Mouse (Mus musculus) neural tube, embryonic 15.5 days (tissue): ENCODE measurements at regions not wholly inside any gene's neighbourhood (a gene's known extent, or its start where the extent isn't known, plus 50 kb on each side); places are given as distances from the start of the nearest gene placed in this dataset.

Experiments used
- ATAC-seq: fragments of 200-750 bp; cut with Nextera tagmentation; 2 replicates; pipeline ENCODE4 v1.8.0; 2017; ENCODE audit warnings: mild to moderate bottlenecking, moderate TSS enrichment, moderate library complexity; ENCODE audit not compliant: low FRiP score
- H3K27ac ChIP-seq: fragments of 300-500 bp; sonication (generic); replicated peaks from 2 replicates; pipeline ENCODE4 v1.5.1; 2015; ENCODE audit warnings: mild to moderate bottlenecking, inconsistent platforms
- H3K27me3 ChIP-seq: fragments of 300-500 bp; sonication (generic); replicated peaks from 2 replicates; pipeline ENCODE4 v1.6.1; 2015; ENCODE audit warnings: inconsistent platforms
- H3K36me3 ChIP-seq: fragments of 300-500 bp; sonication (generic); 2 replicates; pipeline ENCODE4 v1.6.1; 2015; ENCODE audit warnings: inconsistent platforms
- H3K4me1 ChIP-seq: fragments of 300-500 bp; sonication (generic); 2 replicates; pipeline ENCODE4 v1.6.1; 2015; ENCODE audit warnings: inconsistent platforms
- H3K4me2 ChIP-seq: fragments of 300-500 bp; sonication (generic); 2 replicates; pipeline ENCODE4 v1.6.1; 2015; ENCODE audit warnings: inconsistent platforms, mild to moderate bottlenecking, moderate library complexity
- H3K4me3 ChIP-seq: fragments of 300-500 bp; sonication (generic); replicated peaks from 2 replicates; pipeline ENCODE4 v1.5.1; 2015; ENCODE audit warnings: mild to moderate bottlenecking, inconsistent platforms
- H3K9ac ChIP-seq: fragments of 300-500 bp; sonication (generic); replicated peaks from 2 replicates; pipeline ENCODE4 v1.6.1; 2015; ENCODE audit warnings: mild to moderate bottlenecking, inconsistent platforms
- H3K9me3 ChIP-seq: fragments of 300-500 bp; sonication (generic); replicated peaks from 2 replicates; pipeline ENCODE4 v1.6.1; 2016; ENCODE audit warnings: inconsistent platforms
- WGBS: fragments of 180-500 bp; shearing (Covaris S2); methylation state at CpG from one replicate; pipeline ENCODE4 v1.1.7; 2015; ENCODE audit warnings: mixed read lengths; 5-methylcytosine and 5-hydroxymethylcytosine counted together

GRCm38 (mm10) chr14:67599734-67600133 is 1590.7 kb upstream of the Gulo start:
- H3K36me3 ChIP-seq: no peaks in the 10 kb centered on the region

DNA sequence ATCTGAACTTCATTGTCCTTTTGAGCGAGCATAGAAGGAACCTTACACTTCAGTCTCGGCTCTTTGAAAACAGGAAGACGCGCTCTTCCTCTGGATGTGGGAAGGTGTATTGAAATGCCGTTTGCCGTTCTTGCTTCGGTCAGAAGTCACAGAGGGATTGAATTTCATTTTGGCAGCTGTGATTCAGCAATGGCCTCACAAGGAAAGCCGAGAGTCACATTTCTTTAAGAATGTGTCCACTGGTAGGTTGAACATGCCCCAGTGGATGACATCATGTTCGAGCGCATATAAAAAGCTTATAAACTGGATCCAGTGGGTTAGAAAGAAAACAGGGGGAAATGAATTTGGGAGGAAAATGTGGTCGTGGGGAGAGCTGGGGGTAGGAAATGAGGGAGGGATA is 1579.6 kb upstream of the Gulo start:
- no peaks in the 10 kb centered on the region for H3K36me3 ChIP-seq
- H3K27me3 ChIP-seq: no peaks in the 10 kb centered on the region
- H3K9ac ChIP-seq: no peak overlapping the region
- H3K4me1 ChIP-seq: 0 out of 2 replicates have a peak, but pooled peaks cover 8% of the 10 kb centered on the region
- no peak overlapping the region for H3K4me3 ChIP-seq
- H3K9me3 ChIP-seq: no peaks in the 10 kb centered on the region
- no peak overlapping the region for H3K27ac ChIP-seq
- 92% methylated on average over 11 of the region's 11 CpGs for WGBS
- ATAC-seq: no peak
- H3K4me2 ChIP-seq: no peak overlapping the region

More at GRCm38 (mm10) chr14:67599734-67600133, 1590.7 kb upstream of the Gulo start:
- H3K27me3 ChIP-seq: no peaks in the 10 kb centered on the region
- WGBS: 28% methylated on average over 4 of the region's 4 CpGs
- H3K9ac ChIP-seq: no peak overlapping the region
- H3K4me3 ChIP-seq: no peak overlapping the region
- H3K4me2 ChIP-seq: no peak overlapping the region
- H3K4me1 ChIP-seq: no peaks in the 10 kb centered on the region
- H3K9me3 ChIP-seq: no peaks in the 10 kb centered on the region
- no peak for ATAC-seq
- H3K27ac ChIP-seq: no peak overlapping the region

GRCm38 (mm10) chr14:67584456-67585048 is 1575.5 kb upstream of the Gulo start:
- 34% methylated on average over 14 of the region's 14 CpGs for WGBS
- H3K9me3 ChIP-seq: no peaks in the 10 kb centered on the region
- no peaks in the 10 kb centered on the region for H3K27me3 ChIP-seq
- no peak overlapping the region for H3K9ac ChIP-seq
- H3K36me3 ChIP-seq: no peaks in the 10 kb centered on the region
- H3K4me2 ChIP-seq: peak overlapping the region; percentile 24
- ATAC-seq: peak; percentile 45; the same call in 1 of the 2 replicates
- no peak overlapping the region for H3K4me3 ChIP-seq
- H3K4me1 ChIP-seq: peaks cover 25% of the 10 kb centered on the region
- H3K27ac ChIP-seq: no peak overlapping the region

- no peak for ATAC-seq
- Histone ChIP-seq H3K9ac (no peak overlapping the region), H3K27ac (0 out of 2 replicates have a peak overlapping the region, but pooled peaks have one; percentile 7), H3K4me1 (peaks cover 25% of the 10 kb centered on the region), H3K4me2 (no peak overlapping the region), H3K36me3 (no peaks in the 10 kb centered on the region), H3K9me3 (no peaks in the 10 kb centered on the region), H3K27me3 (no peaks in the 10 kb centered on the region), H3K4me3 (no peak overlapping the region)
- WGBS: 54% methylated on average over 8 of the region's 8 CpGs
These were observed 1573.3 kb upstream of the Gulo start for GRCm38 (mm10) chr14:67582201-67582782.

GRCm38 (mm10) chr14:67574346-67574949 is 1565.4 kb upstream of the Gulo start:
- Histone ChIP-seq H3K4me1 (peaks cover 14% of the 10 kb centered on the region), H3K9me3 (no peaks in the 10 kb centered on the region), H3K9ac (no peak overlapping the region), H3K36me3 (no peaks in the 10 kb centered on the region), H3K27ac (no peak overlapping the region), H3K27me3 (no peaks in the 10 kb centered on the region; the same call in 1 of the 2 replicates), H3K4me3 (no peak overlapping the region), H3K4me2 (no peak overlapping the region)
- no peak for ATAC-seq
- 80% methylated on average over 7 of the region's 7 CpGs for WGBS

DNA sequence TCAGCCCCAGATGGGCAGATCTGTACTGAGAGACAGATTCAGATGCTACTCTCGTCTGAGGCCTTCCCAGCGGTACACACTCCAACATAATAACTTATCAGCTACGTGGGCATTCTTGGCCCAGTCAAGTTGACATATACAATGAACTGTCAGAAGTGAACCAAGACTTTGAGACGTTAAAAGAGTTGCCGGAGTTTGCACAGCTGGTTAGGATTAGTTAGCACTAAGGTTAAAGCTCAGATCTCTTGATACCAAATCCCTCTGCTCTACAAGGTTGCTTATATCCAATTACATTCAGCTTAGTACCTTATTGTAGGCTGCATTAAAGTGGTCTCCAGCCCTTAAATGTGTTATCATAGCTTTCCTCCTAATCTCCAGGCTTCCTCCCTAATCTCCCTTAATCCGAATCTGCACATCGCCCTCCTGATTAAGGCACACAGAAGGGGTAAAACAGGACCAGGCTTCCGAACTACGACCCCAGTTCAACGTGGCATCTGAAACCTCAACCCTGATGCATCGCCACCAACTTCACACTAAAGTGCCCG is 1564.5 kb upstream of the Gulo start:
- WGBS: 89% methylated on average over 12 of the region's 12 CpGs
- no peak for ATAC-seq
- H3K4me1 ChIP-seq: peaks cover 22% of the 10 kb centered on the region
- no peak overlapping the region for H3K27ac ChIP-seq
- no peaks in the 10 kb centered on the region for H3K9me3 ChIP-seq
- no peak overlapping the region for H3K4me3 ChIP-seq
- H3K4me2 ChIP-seq: no peak overlapping the region
- no peaks in the 10 kb centered on the region for H3K36me3 ChIP-seq
- no peak overlapping the region for H3K9ac ChIP-seq
- H3K27me3 ChIP-seq: no peaks in the 10 kb centered on the region; the same call in 1 of the 2 replicates

- 17% methylated on average over 17 of the region's 17 CpGs for WGBS
- peak; percentile 24 for ATAC-seq
- no peaks in the 10 kb centered on the region for H3K36me3 ChIP-seq
- H3K27ac ChIP-seq: no peak overlapping the region
- H3K9ac ChIP-seq: no peak overlapping the region
- H3K4me2 ChIP-seq: peak overlapping the region; percentile 9; the same call in 1 of the 2 replicates
- peaks cover 22% of the 10 kb centered on the region for H3K4me1 ChIP-seq
- peaks cover 6% of the 10 kb centered on the region; the same call in 1 of the 2 replicates for H3K27me3 ChIP-seq
- H3K9me3 ChIP-seq: no peaks in the 10 kb centered on the region
- no peak overlapping the region for H3K4me3 ChIP-seq
These were observed 1560.8 kb upstream of the Gulo start for GRCm38 (mm10) chr14:67569744-67570322.

GRCm38 (mm10) chr14:67568896-67569743 is 1560.1 kb upstream of the Gulo start:
- Histone ChIP-seq H3K4me2 (peak overlapping the region; percentile 9), H3K27me3 (peaks cover 6% of the 10 kb centered on the region; the same call in 1 of the 2 replicates), H3K4me3 (no peak overlapping the region), H3K27ac (no peak overlapping the region), H3K9me3 (no peaks in the 10 kb centered on the region), H3K9ac (no peak overlapping the region), H3K4me1 (peaks cover 22% of the 10 kb centered on the region), H3K36me3 (no peaks in the 10 kb centered on the region)
- WGBS: 17% methylated on average over 22 of the region's 22 CpGs
- ATAC-seq: peak; percentile 28; the same call in 1 of the 2 replicates

DNA sequence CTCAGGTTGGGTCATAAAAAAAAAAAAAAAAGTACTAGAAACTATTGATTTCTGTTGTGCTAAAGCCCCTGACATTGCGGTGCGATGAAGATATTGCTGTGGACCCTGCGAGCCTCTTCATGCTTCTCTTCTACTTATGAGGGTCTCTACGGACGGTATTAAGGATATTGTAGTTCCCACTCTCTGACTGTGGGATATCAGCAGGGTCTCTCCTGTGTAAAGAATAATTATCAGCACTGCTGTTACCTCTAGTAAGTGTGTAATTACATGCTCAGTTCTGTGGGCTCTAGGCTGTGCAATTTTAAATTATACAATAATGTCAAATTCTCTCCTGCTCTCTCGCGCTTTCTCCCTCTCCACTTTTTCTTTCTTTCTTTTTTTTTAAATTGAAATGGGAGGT is 1545.9 kb upstream of the Gulo start:
- peak; percentile 84; the same call in 1 of the 2 replicates for ATAC-seq
- Histone ChIP-seq H3K27me3 (no peaks in the 10 kb centered on the region), H3K9me3 (no peaks in the 10 kb centered on the region), H3K4me1 (peaks cover 17% of the 10 kb centered on the region), H3K9ac (no peak overlapping the region), H3K36me3 (no peaks in the 10 kb centered on the region), H3K4me2 (no peak overlapping the region), H3K27ac (0 out of 2 replicates have a peak overlapping the region, but pooled peaks have one; percentile 25), H3K4me3 (no peak overlapping the region)
- 59% methylated on average over 7 of the region's 7 CpGs for WGBS

DNA sequence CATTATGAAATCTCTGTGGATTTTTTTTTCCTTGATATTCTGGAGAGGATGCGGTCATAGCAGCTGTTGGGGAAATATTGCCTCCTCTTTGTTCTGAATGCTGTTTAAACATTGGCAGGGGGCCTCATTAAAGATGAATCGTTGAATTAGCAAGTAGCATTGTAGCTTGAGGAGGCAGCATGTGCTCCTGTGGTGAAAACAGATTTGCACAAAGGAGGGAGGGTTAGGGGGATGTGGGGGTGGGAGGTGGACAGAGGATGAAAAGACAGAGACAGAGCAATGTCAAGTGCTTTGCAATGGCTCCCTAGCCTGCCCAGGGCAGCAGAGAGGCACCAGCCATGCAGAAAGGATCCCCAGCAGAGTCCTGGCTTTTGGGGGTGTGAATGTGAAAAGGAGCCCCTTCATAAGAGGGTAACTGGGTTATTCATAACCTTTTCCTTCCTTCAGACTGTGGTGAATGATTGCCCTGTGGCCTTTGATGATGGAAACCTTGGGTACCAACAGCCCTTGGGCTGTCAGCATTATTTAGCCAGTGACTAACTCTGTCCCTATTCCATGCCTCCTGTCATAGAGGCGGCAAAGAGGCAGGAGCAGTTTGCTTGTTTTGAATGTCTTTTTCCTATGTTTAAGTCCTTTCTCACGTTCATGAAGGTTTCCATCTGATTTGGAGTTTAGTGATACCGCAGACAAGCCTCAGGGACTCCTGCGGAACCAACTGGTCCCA is 1541.6 kb upstream of the Gulo start:
- H3K36me3 ChIP-seq: no peaks in the 10 kb centered on the region
- no peaks in the 10 kb centered on the region for H3K9me3 ChIP-seq
- H3K9ac ChIP-seq: no peak overlapping the region
- no peaks in the 10 kb centered on the region for H3K27me3 ChIP-seq
- peaks cover 17% of the 10 kb centered on the region for H3K4me1 ChIP-seq
- peak; percentile 48; the same call in 1 of the 2 replicates for ATAC-seq
- no peak overlapping the region for H3K4me3 ChIP-seq
- no peak overlapping the region for H3K4me2 ChIP-seq
- H3K27ac ChIP-seq: peak overlapping the region; percentile 56
- WGBS: 36% methylated on average over 6 of the region's 6 CpGs
